Mouse (Mus musculus) subcutaneous adipose tissue, adult 2 months (tissue): ENCODE results near the gene Prkag3. TPM values are rescaled to one million over a fixed set of nuclear protein-coding genes. Genes with fewer than 3 reads are reported as not detected.

ENCODE experiments used
- polyA plus RNA-seq: library from polyadenylated mRNA; depleted of rRNA; stranded (reverse); fragments of >200 nt; gene quantifications from 2 replicates; pipeline ENCODE4 v1.2.3, GENCODE M21; 2012; ENCODE audit warnings: low replicate concordance; rRNA removed

Prkag3 gene
- 0.60 and 9.6 TPM in 2 replicates for polyA plus RNA-seq

DNA sequence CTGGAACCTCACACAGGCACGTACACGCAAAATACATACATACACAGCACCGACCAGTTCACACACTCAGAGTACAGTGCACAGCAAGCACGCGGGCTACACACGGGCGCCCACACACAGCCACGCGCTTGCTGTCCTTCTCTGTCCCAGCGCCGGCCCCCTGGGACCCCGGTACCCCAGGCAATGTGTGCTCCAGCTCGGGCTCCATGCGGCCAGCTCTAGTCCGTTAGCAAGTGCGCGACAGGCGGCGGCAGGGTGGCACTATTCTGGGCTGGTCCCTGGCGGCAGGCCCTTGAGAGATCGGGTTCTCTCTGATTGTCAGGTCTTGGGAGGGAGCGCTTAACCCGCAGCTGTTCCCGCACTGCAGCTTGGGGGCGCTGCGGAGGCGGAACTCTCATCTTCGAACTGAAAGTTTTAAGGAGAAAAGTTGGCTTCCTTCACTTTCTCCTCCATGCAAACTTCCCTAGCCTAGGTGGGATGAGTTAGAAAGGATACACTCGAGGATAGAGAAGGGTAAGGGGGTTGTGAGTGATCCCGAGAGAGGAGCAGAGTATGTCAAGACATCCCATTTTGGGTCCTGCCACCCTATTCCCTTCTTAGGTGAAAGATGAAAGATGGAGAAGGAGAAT lies at the start of gene Prkag3:
Gene Prkag3 (minus strand): TSS at position 579 of the 629 bp plus-strand sequence.

DNA sequence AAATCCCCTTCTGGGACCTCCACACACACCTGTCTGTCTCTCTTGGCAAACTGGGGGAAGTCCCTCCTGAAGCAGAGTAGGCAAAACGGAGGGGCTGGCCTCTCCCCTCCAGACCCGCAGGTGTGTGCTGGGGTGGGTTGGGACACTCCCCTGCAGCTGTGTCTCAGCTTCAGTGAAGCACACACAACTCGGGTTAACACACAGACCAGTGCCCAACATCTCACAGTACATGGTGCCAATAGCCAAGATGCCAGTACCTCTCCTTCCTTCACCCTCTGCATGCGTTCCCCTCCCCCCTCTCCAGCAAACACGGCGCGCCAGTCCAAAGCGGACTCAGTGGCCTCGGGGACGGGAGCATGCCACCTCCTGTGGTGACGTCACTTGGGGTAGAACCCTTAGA lies 42.2 kb upstream of the Prkag3 start, which contains the start of gene Wnt10a:
Gene Wnt10a (plus strand): TSS at position 268 of the 400 bp plus-strand sequence.

GRCm38 (mm10) chr1:74771845-74771930 lies 22.7 kb upstream of the Prkag3 start, which contains the start of gene Wnt6:
Wnt6 (plus strand) TSS chr1:74771892.

GRCm38 (mm10) chr1:74713099-74713858 lies 35.7 kb downstream of the Prkag3 start, which contains the start of gene Cyp27a1:
Cyp27a1 (plus strand) TSS chr1:74713574.

Other genes with a start within 250 kb of the Prkag3 start
- 15.8 and 31.4 TPM in 2 replicates for gene Cnot9, start 243.2 kb downstream of the Prkag3 start, polyA plus RNA-seq
- 0.13 and 0.57 TPM in 2 replicates for gene Plcd4, start 206.3 kb downstream of the Prkag3 start, polyA plus RNA-seq
- 3.1 and 7.2 TPM in 2 replicates for gene Usp37, start 204.9 kb downstream of the Prkag3 start, polyA plus RNA-seq
- gene Zfp142, start 161.0 kb downstream of the Prkag3 start, polyA plus RNA-seq: 9.1 and 28.9 TPM in 2 replicates
- gene Bcs1l, start 160.9 kb downstream of the Prkag3 start, polyA plus RNA-seq: 30.8 and 30.9 TPM in 2 replicates
- 64.1 and 96.1 TPM in 2 replicates for gene Rnf25, start 147.8 kb downstream of the Prkag3 start, polyA plus RNA-seq
- 2.4 and 6.3 TPM in 2 replicates for gene Stk36, start 147.8 kb downstream of the Prkag3 start, polyA plus RNA-seq
- 11.0 and 27.6 TPM in 2 replicates for gene Ttll4, start 87.5 kb downstream of the Prkag3 start, polyA plus RNA-seq
- gene Cyp27a1, start 35.6 kb downstream of the Prkag3 start, polyA plus RNA-seq: 44.1 and 60.8 TPM in 2 replicates
- gene Wnt6, start 22.7 kb upstream of the Prkag3 start, polyA plus RNA-seq: 0.60 and 5.8 TPM in 2 replicates
- gene Wnt10a, start 42.3 kb upstream of the Prkag3 start, polyA plus RNA-seq: 0.04 and 0.22 TPM in 2 replicates
- gene Cdk5r2, start 105.7 kb upstream of the Prkag3 start, polyA plus RNA-seq: 0.06 TPM in 1 of 2 replicates, not detected in the other
- gene Fev, start 136.2 kb upstream of the Prkag3 start, polyA plus RNA-seq: not detected in 2 replicates
- not detected in 2 replicates for gene Cryba2, start 143.9 kb upstream of the Prkag3 start, polyA plus RNA-seq
- not detected in 2 replicates for gene Cfap65, start 186.4 kb upstream of the Prkag3 start, polyA plus RNA-seq
- gene Ihh, start 202.5 kb upstream of the Prkag3 start, polyA plus RNA-seq: 0.17 and 35.2 TPM in 2 replicates